Mouse (Mus musculus) adrenal gland, adult 8-10 months (tissue): ENCODE results near the gene Tfec. TPM values are rescaled to one million over a fixed set of nuclear protein-coding genes. Genes with fewer than 3 reads are reported as not detected.

Source experiments
- DNase-seq: peaks from one replicate; pipeline ENCODE4 v3.0.0; 2022
- total RNA-seq, 4 experiments: library from RNA; stranded (reverse); gene quantifications; 2 replicates each; pipeline ENCODE4 v1.2.4; 2022

Tfec gene
- under 1 TPM; 0.32 to 0.92 (median 0.58) TPM for total RNA-seq

- DNase-seq: no peak
Measured at GRCm38 (mm10) chr6:16898251-16898862, at the start of gene Tfec. Gene Tfec (minus strand): TSS chr6:16898441.

GRCm38 (mm10) chr6:16947837-16948236 is 49.6 kb upstream of the Tfec start:
- DNase-seq: no peak

- no peak for DNase-seq
Measured at GRCm38 (mm10) chr6:16943513-16943912, 45.3 kb upstream of the Tfec start.

- DNase-seq: no peak
Measured at GRCm38 (mm10) chr6:16942433-16942832, 44.2 kb upstream of the Tfec start.

- DNase-seq: no peak
Measured at GRCm38 (mm10) chr6:16931059-16931458, 32.8 kb upstream of the Tfec start.

GRCm38 (mm10) chr6:16920111-16920656 is 21.9 kb upstream of the Tfec start:
- DNase-seq: no peak

GRCm38 (mm10) chr6:16891819-16892218 is 6.4 kb downstream of the Tfec start:
- DNase-seq: no peak

- no peak for DNase-seq
Measured at GRCm38 (mm10) chr6:16883537-16884307, 14.5 kb downstream of the Tfec start.

- DNase-seq: no peak
Measured at GRCm38 (mm10) chr6:16874021-16874542, 24.2 kb downstream of the Tfec start.

- no peak for DNase-seq
Measured at GRCm38 (mm10) chr6:16870067-16870466, 28.2 kb downstream of the Tfec start.

- no peak for DNase-seq
Measured at GRCm38 (mm10) chr6:16868314-16868713, 29.9 kb downstream of the Tfec start.

- no peak for DNase-seq
Measured at GRCm38 (mm10) chr6:16862753-16863508, 35.3 kb downstream of the Tfec start.

- no peak for DNase-seq
Measured at GRCm38 (mm10) chr6:16862050-16862449, 36.2 kb downstream of the Tfec start.

- no peak for DNase-seq
Measured at GRCm38 (mm10) chr6:16855879-16856545, 42.2 kb downstream of the Tfec start.

GRCm38 (mm10) chr6:16854977-16855376 is 43.3 kb downstream of the Tfec start:
- DNase-seq: no peak

GRCm38 (mm10) chr6:16846521-16846920 is 51.7 kb downstream of the Tfec start:
- DNase-seq: no peak

- DNase-seq: no peak
Measured at GRCm38 (mm10) chr6:16835631-16836030, 62.6 kb downstream of the Tfec start.

- DNase-seq: no peak
Measured at GRCm38 (mm10) chr6:16828304-16828703, 69.9 kb downstream of the Tfec start.

GRCm38 (mm10) chr6:16821985-16822384 is 76.3 kb downstream of the Tfec start:
- DNase-seq: no peak

- DNase-seq: no peak
Measured at GRCm38 (mm10) chr6:16806302-16806701, 91.9 kb downstream of the Tfec start.

GRCm38 (mm10) chr6:16797669-16798068 is 100.6 kb downstream of the Tfec start:
- no peak for DNase-seq

- no peak for DNase-seq
Measured at GRCm38 (mm10) chr6:16796914-16797313, 101.3 kb downstream of the Tfec start.
